In genomic region chr7:35376623-35377022, GRCm38 (mm10) we compare ENCODE assay signal across 13 mouse cellular contexts. TPM values are rescaled to one million over a fixed set of nuclear protein-coding genes. Genes with fewer than 3 reads are reported as not detected.
DNase-seq lines count a peak whose midpoint lies in the region; ATAC-seq and TF ChIP-seq lines count a peak whose summit lies in the region.
"Had no signal": no experiment of that assay in that cellular context is flagged by ENCODE, and none has a peak within 500 bp of the region (broad histone marks: within the 10 kb centered on the region; RNA-seq: fewer than 3 reads in every experiment).

No protein-coding gene starts in this region.

- WGBS in neural tube, embryonic 13.5 days, result 88% methylated on average over 9 of the region's 9 CpGs
- WGBS in neural tube, embryonic 15.5 days, result 80% methylated on average over 9 of the region's 9 CpGs
- 17% methylated on average over 9 of the region's 9 CpGs for WGBS in cerebellum, adult 2 months
- WGBS in liver, postnatal 0 days (ENCODE audit: insufficient replicate concordance), result 91% methylated on average over 9 of the region's 9 CpGs

- H3K4me1 ChIP-seq in neural tube, embryonic 13.5 days (replicated peaks), result peaks cover 6% of the 10 kb centered on the region; the same call in 1 of the 2 replicates
- no peaks in the 10 kb centered on the region for H3K4me1 ChIP-seq in neural tube, embryonic 15.5 days
- peaks cover 8% of the 10 kb centered on the region for H3K4me1 ChIP-seq in cerebellum, adult 2 months (ENCODE audit: control insufficient read depth, insufficient read depth, low read length)
- no peaks in the 10 kb centered on the region for H3K4me1 ChIP-seq in liver, postnatal 0 days (ENCODE audit: insufficient read depth)
- H3K4me1 ChIP-seq: limb, embryonic 15.5 days had no signal

- peak; percentile 59 for DNase-seq in kidney, adult 11 months
- no peak for DNase-seq in kidney, postnatal 10 days
- peak; percentile 31 to 67 for DNase-seq in cerebellum, adult 2 months
- peak; percentile 35 for DNase-seq in retina, postnatal 1 day
- DNase-seq in liver, postnatal 0 days, result no peak
- DNase-seq: adrenal gland, adult 2 months; heart, adult 11 months; right cerebral cortex, postnatal 25 days; thymus, postnatal 4 days had no signal

- 0 out of 2 replicates have a peak overlapping the region, but pooled peaks have one; percentile 17 for H3K9ac ChIP-seq in neural tube, embryonic 13.5 days
- H3K9ac ChIP-seq in neural tube, embryonic 15.5 days (replicated peaks), result no peak overlapping the region
- H3K9ac ChIP-seq in liver, postnatal 0 days (replicated peaks), result no peak overlapping the region
- H3K9ac ChIP-seq: limb, embryonic 15.5 days had no signal

- ATAC-seq in neural tube, embryonic 13.5 days (ENCODE audit: low read depth), result no peak
- no peak for ATAC-seq in neural tube, embryonic 15.5 days (ENCODE audit: low FRiP score)
- no peak for ATAC-seq in liver, postnatal 0 days
- ATAC-seq: CD4-positive, CD25-positive, alpha-beta regulatory T cell, adult 4 months had no signal

- no peak for TF ChIP-seq CTCF in cerebellum, adult 2 months (IDR thresholded peaks at IDR 0.05; ENCODE audit: borderline replicate concordance, insufficient read depth, low read depth, low read length)
- TF ChIP-seq CTCF in liver, postnatal 0 days (IDR thresholded peaks at IDR 0.05; ENCODE audit: low read depth), result no peak

- H3K4me2 ChIP-seq in neural tube, embryonic 13.5 days, result no peak overlapping the region
- H3K4me2 ChIP-seq in neural tube, embryonic 15.5 days, result no peak overlapping the region
- no peak overlapping the region for H3K4me2 ChIP-seq in liver, postnatal 0 days (ENCODE audit: low read depth, low read length)
- H3K4me2 ChIP-seq: limb, embryonic 15.5 days had no signal

- TF ChIP-seq POLR2A in cerebellum, adult 2 months (IDR thresholded peaks at IDR 0.05; ENCODE audit: borderline replicate concordance, insufficient read depth, low read length), result no peak

- H3K4me3 ChIP-seq in neural tube, embryonic 13.5 days, result no peak overlapping the region
- no peak overlapping the region for H3K4me3 ChIP-seq in neural tube, embryonic 15.5 days (replicated peaks)
- H3K4me3 ChIP-seq in cerebellum, adult 2 months (replicated peaks; ENCODE audit: insufficient read depth, low read depth, low read length), result no peak overlapping the region
- H3K4me3 ChIP-seq in liver, postnatal 0 days (ENCODE audit: low read depth, low read length), result no peak overlapping the region
- H3K4me3 ChIP-seq: limb, embryonic 15.5 days had no signal

- no peak for TF ChIP-seq EP300 in liver, postnatal 0 days (IDR thresholded peaks at IDR 0.05; ENCODE audit: low read depth)

- no peak overlapping the region for H3K27ac ChIP-seq in neural tube, embryonic 13.5 days (replicated peaks)
- H3K27ac ChIP-seq in neural tube, embryonic 15.5 days (replicated peaks), result no peak overlapping the region
- H3K27ac ChIP-seq in cerebellum, adult 2 months (ENCODE audit: insufficient read depth, low read length), result peak overlapping the region; percentile 47
- H3K27ac ChIP-seq in liver, postnatal 0 days (ENCODE audit: low read depth), result no peak overlapping the region
- H3K27ac ChIP-seq: limb, embryonic 15.5 days had no signal

- H3K36me3 ChIP-seq in neural tube, embryonic 13.5 days, result no peaks in the 10 kb centered on the region
- H3K36me3 ChIP-seq in neural tube, embryonic 15.5 days, result no peaks in the 10 kb centered on the region
- peaks cover 3% of the 10 kb centered on the region; the same call in 1 of the 2 replicates for H3K36me3 ChIP-seq in liver, postnatal 0 days (replicated peaks; ENCODE audit: insufficient read depth, low read length)
- H3K36me3 ChIP-seq: limb, embryonic 15.5 days had no signal

- no peaks in the 10 kb centered on the region for H3K9me3 ChIP-seq in neural tube, embryonic 13.5 days
- no peaks in the 10 kb centered on the region for H3K9me3 ChIP-seq in neural tube, embryonic 15.5 days (replicated peaks)
- H3K9me3 ChIP-seq in liver, postnatal 0 days (ENCODE audit: low read length), result no peaks in the 10 kb centered on the region
- H3K9me3 ChIP-seq: limb, embryonic 15.5 days had no signal

- no peaks in the 10 kb centered on the region for H3K27me3 ChIP-seq in neural tube, embryonic 13.5 days
- H3K27me3 ChIP-seq in neural tube, embryonic 15.5 days (replicated peaks), result no peaks in the 10 kb centered on the region
- no peaks in the 10 kb centered on the region for H3K27me3 ChIP-seq in cerebellum, adult 2 months (ENCODE audit: control insufficient read depth, insufficient read depth, low read length)
- no peaks in the 10 kb centered on the region for H3K27me3 ChIP-seq in liver, postnatal 0 days (ENCODE audit: insufficient read depth, low read length)
- H3K27me3 ChIP-seq: limb, embryonic 15.5 days had no signal

RNA-seq across cellular contexts. Expression of gene Faap24, which starts 20.0 kb away (rescaled TPM):
- polyA plus RNA-seq in neural tube, embryonic 13.5 days (2015; fragmentation: Nextera tagmentation; extraction: Ambion mirVana), result 19.2 and 20.7 TPM in 2 replicates
- 14.9 and 17.3 TPM in 2 replicates for polyA plus RNA-seq in neural tube, embryonic 15.5 days (2015; fragmentation: Nextera tagmentation; extraction: Ambion mirVana)
- 4.3 and 4.5 TPM in 2 replicates for polyA plus RNA-seq in cerebellum, adult 2 months (2012; rRNA removed)
- polyA plus RNA-seq in liver, postnatal 0 days (2015; fragmentation: Nextera tagmentation; extraction: Ambion mirVana), result 9.3 and 11.4 TPM in 2 replicates

RNA-seq across cellular contexts. Expression of gene Cep89, which starts 20.2 kb away (rescaled TPM):
- 26.0 and 27.0 TPM in 2 replicates for polyA plus RNA-seq in neural tube, embryonic 13.5 days (2015; fragmentation: Nextera tagmentation; extraction: Ambion mirVana)
- polyA plus RNA-seq in neural tube, embryonic 15.5 days (2015; fragmentation: Nextera tagmentation; extraction: Ambion mirVana), result 28.4 and 35.1 TPM in 2 replicates
- polyA plus RNA-seq in cerebellum, adult 2 months (2012; rRNA removed), result 16.7 and 17.2 TPM in 2 replicates
- 9.1 and 10.3 TPM in 2 replicates for polyA plus RNA-seq in liver, postnatal 0 days (2015; fragmentation: Nextera tagmentation; extraction: Ambion mirVana)

RNA-seq across cellular contexts. Expression of gene Rhpn2, which starts 42.7 kb away (rescaled TPM):
- polyA plus RNA-seq in neural tube, embryonic 13.5 days (2015; fragmentation: Nextera tagmentation; extraction: Ambion mirVana), result 4.6 and 5.0 TPM in 2 replicates
- polyA plus RNA-seq in neural tube, embryonic 15.5 days (2015; fragmentation: Nextera tagmentation; extraction: Ambion mirVana), result 4.6 and 9.2 TPM in 2 replicates
- polyA plus RNA-seq in cerebellum, adult 2 months (2012; rRNA removed), result 9.9 and 10.1 TPM in 2 replicates
- 8.1 TPM in 2 replicates for polyA plus RNA-seq in liver, postnatal 0 days (2015; fragmentation: Nextera tagmentation; extraction: Ambion mirVana)

RNA-seq across cellular contexts. Expression of gene Gpatch1, which starts 58.4 kb away (rescaled TPM):
- 19.3 and 23.0 TPM in 2 replicates for polyA plus RNA-seq in neural tube, embryonic 13.5 days (2015; fragmentation: Nextera tagmentation; extraction: Ambion mirVana)
- polyA plus RNA-seq in neural tube, embryonic 15.5 days (2015; fragmentation: Nextera tagmentation; extraction: Ambion mirVana), result 18.8 and 19.3 TPM in 2 replicates
- 19.6 and 20.2 TPM in 2 replicates for polyA plus RNA-seq in cerebellum, adult 2 months (2012; rRNA removed)
- 4.9 and 5.6 TPM in 2 replicates for polyA plus RNA-seq in liver, postnatal 0 days (2015; fragmentation: Nextera tagmentation; extraction: Ambion mirVana)

Comparison
In these comparisons a context has a peak if more than half of its experiments do, and no peak if none do; other contexts are left out.
1. DNase-seq: peak in kidney, adult 11 months (single experiment), cerebellum, adult 2 months (2 of 2) and retina, postnatal 1 day (single experiment); none in kidney, postnatal 10 days (single experiment) and liver, postnatal 0 days (single experiment).